Comparison of ENCODE assay signal across 27 mouse cellular contexts in the genomic region with DNA sequence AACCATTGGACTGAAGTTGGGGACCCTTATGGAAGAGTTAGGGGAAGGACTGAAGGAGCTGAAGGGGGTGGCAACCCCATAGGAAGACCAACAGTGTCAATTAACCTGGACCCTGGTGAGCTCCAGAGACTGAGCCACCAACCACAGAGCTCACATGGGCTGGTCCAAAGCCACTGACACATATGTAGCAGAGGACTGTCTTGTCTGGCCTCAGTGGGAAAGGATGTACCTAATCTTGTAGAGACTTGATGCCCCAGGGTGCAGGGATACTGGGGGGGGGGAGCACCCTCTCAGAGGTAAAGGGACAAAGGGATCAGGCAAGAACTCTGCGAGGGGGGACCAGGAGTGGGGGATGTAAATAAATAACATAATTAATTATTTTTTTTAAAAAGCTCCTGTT.
"Had no signal": no experiment of that assay in that cellular context is flagged by ENCODE, and none has a peak within 500 bp of the region (broad histone marks: within the 10 kb centered on the region; RNA-seq: fewer than 3 reads in every experiment).

No protein-coding gene starts in this region.

- H3K36me3 ChIP-seq: limb, embryonic 10.5 days; limb, embryonic 12.5 days; limb, embryonic 13.5 days; limb, embryonic 15.5 days; liver, embryonic 12.5 days; liver, embryonic 13.5 days; liver, embryonic 15.5 days; lung, embryonic 15.5 days; midbrain, embryonic 10.5 days; midbrain, embryonic 12.5 days; midbrain, embryonic 13.5 days; midbrain, embryonic 15.5 days had no signal

- H3K9ac ChIP-seq: limb, embryonic 12.5 days; limb, embryonic 13.5 days; limb, embryonic 15.5 days; liver, embryonic 12.5 days; liver, embryonic 13.5 days; liver, embryonic 14.5 days; liver, embryonic 15.5 days; liver, postnatal 0 days; lung, embryonic 15.5 days; midbrain, embryonic 12.5 days; midbrain, embryonic 13.5 days; midbrain, embryonic 15.5 days had no signal

- H3K4me1 ChIP-seq: liver, embryonic 15.5 days; midbrain, embryonic 12.5 days had no signal

- H3K9me3 ChIP-seq: limb, embryonic 10.5 days; limb, embryonic 13.5 days; limb, embryonic 15.5 days; liver, embryonic 12.5 days; liver, embryonic 13.5 days; liver, embryonic 15.5 days; lung, embryonic 15.5 days; midbrain, embryonic 10.5 days; midbrain, embryonic 12.5 days; midbrain, embryonic 13.5 days; midbrain, embryonic 15.5 days had no signal

- H3K4me3 ChIP-seq: left cerebral cortex, adult 2 months; limb, embryonic 10.5 days; limb, embryonic 12.5 days; limb, embryonic 13.5 days; limb, embryonic 15.5 days; liver, embryonic 12.5 days; liver, embryonic 13.5 days; liver, embryonic 15.5 days; lung, embryonic 15.5 days; megakaryocyte, embryonic 14.5 days; midbrain, embryonic 10.5 days; midbrain, embryonic 12.5 days; midbrain, embryonic 13.5 days; midbrain, embryonic 15.5 days; myocyte had no signal

- H3K4me2 ChIP-seq: limb, embryonic 12.5 days; limb, embryonic 15.5 days; liver, embryonic 11.5 days; liver, embryonic 12.5 days; liver, embryonic 13.5 days; liver, embryonic 15.5 days; midbrain, embryonic 11.5 days; midbrain, embryonic 12.5 days; midbrain, embryonic 13.5 days; midbrain, embryonic 15.5 days had no signal

- H3K27me3 ChIP-seq: limb, embryonic 12.5 days; limb, embryonic 13.5 days; limb, embryonic 15.5 days; liver, embryonic 15.5 days; lung, embryonic 15.5 days; midbrain, embryonic 12.5 days; midbrain, embryonic 13.5 days; midbrain, embryonic 15.5 days had no signal

- ATAC-seq: liver, embryonic 12.5 days; liver, postnatal 0 days; midbrain, embryonic 13.5 days; midbrain, embryonic 15.5 days; midbrain, embryonic 16.5 days had no signal

- DNase-seq: left cerebral cortex, postnatal 4 days; liver; liver, embryonic 13.5 days; liver, postnatal 0 days; lung, adult 18-20 months; lung, postnatal 10 days; lung, postnatal 14 days; lung, postnatal 36 days; midbrain, embryonic 14.5 days had no signal

- H3K27ac ChIP-seq: left cerebral cortex, adult 2 months; limb, embryonic 10.5 days; limb, embryonic 12.5 days; limb, embryonic 13.5 days; limb, embryonic 15.5 days; liver, embryonic 12.5 days; liver, embryonic 13.5 days; liver, embryonic 14.5 days; liver, embryonic 15.5 days; midbrain, embryonic 10.5 days; midbrain, embryonic 12.5 days; midbrain, embryonic 13.5 days; midbrain, embryonic 15.5 days had no signal
